Mouse (Mus musculus): ENCODE data around the gene Lin28a.

DNA sequence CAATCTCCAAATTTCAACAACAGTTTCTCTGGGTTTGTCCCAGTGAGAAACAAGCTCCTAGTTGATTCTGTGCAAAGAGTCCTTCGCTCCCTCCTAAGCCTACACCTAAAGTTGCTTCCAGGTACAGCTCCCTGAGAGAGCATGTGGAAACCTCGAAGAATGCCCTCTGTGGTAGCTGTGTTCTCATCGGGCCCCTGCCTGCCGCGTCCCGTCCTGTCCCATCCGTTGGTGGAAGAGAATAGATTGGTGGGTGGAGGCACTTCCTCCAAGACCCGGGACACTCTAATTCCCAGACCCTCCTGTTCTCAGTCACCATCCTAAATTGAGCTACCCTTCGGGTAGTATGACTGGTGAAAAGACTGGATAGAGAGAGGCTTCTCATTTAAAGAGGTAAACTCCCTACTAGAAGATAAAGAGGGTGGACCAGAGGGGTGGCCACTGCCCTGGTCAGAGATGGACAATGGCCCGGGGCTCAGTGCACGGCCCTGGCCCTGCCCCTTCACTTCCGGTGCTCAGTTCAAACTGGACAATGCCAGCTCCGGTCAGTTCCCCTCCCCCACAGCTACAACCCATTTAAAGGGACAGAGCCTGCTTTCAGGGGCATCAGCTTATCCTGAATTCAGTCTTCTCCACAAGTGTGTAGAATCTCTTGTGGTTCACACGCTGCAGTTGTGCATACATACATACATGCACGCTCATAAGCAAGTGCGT lies 1.2 kb upstream of the Lin28a start:
- no peak for TF ChIP-seq POLR2A (IDR thresholded peaks at IDR 0.05; ENCODE audit: insufficient read length, low read depth)
- no peak for TF ChIP-seq POLR2AphosphoS2 (IDR thresholded peaks at IDR 0.05; ENCODE audit: insufficient read length, low read depth)
- no peak for TF ChIP-seq TCF3 (IDR thresholded peaks at IDR 0.05; ENCODE audit: insufficient read length, low read depth)
- TF ChIP-seq USF1 (IDR thresholded peaks at IDR 0.05; ENCODE audit: low read depth), result no peak
- TF ChIP-seq E2F4 (IDR thresholded peaks at IDR 0.05; ENCODE audit: insufficient read depth), result no peak

All from myocyte (in vitro differentiated cells).